Mouse (Mus musculus) heart, adult 8-10 months (tissue): ENCODE measurements around the gene Anks1. TPM values are rescaled to one million over a fixed set of nuclear protein-coding genes. Genes with fewer than 3 reads are reported as not detected.
A peak's percentile ranks its signal among the peaks of the same experiment; 100 is the strongest.
"Not testable (repeated sequence)": the region's sequence is repeated elsewhere in the genome, so short reads cannot be mapped to it uniquely, and the experiment has no call there.

ENCODE experiments used
- DNase-seq: peaks from one replicate; pipeline ENCODE4 v3.0.0; 2022; ENCODE audit warnings: low spot score
- total RNA-seq, 4 experiments: library from RNA; stranded (reverse); gene quantifications; 2 replicates each; pipeline ENCODE4 v1.2.4; 2022

The Anks1 gene
- total RNA-seq, 4 experiments from 2014 or later = 52.9 to 62.0 (median 57.6) TPM

DNA sequence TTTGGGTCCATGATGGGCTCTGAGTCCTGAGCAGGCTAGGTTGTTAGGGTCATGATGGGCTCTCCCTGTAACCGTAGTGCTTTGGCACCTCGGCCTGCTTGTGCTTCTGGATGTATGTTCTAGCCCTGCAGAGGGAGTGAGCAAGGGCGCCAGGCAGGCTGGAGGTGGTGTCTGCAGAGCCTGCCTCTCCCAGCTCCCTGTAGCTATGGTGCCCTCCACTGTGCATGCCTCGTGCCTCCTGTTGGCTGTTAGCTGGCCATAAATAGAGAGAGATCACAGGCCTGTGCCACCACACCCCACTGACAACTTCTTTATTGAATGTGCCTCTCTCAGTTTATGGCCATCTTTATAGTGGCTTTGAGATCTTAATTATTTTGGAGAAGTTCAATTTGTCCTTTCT lies 87.2 kb downstream of the Anks1 start:
- no peak for DNase-seq

DNA sequence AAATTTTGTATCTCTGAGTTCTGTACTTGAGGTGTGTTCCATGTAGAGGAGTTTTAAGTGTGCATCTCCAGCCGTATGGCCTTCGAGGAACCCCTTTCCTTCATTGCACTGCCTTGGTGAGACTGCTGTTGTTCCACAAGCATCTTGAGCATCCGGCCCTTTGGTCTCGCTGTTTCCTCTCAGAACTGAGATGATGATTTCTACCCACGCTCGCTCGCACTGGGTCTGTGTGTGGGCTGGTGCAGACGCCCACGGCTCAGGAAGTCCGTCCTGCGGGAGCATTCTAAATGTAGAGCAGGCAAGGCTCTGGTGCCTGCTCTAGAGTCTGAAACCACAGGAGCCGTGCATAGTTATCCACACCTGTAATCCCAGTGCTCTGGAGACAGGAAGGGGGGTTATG lies 88.1 kb downstream of the Anks1 start:
- no peak for DNase-seq

DNA sequence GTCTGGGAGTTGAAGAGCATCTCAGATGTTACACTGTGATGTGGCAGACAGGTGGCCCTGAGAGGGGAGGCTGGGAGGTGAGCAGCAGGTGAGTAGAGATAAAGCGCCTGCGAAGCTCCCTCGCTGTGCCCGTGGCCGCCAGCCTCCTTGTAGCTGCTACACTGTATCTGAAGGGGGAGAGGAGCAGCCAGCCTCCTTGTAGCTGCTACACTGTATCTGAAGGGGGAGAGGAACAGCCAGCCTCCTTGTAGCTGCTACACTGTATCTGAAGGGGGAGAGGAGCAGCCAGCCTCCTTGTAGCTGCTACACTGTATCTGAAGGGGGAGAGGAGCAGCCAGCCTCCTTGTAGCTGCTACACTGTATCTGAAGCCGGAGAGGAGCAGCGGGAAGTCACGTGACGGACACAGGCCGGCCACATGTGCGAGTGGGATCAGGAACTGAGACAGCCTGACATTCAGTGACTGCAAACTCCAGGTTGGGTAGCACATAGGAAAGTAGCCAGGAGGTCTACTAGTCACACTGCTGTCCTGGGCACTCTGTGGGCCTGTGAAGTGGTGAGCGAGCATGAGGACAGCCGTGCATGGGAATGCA lies 90.7 kb downstream of the Anks1 start:
- not testable (repeated sequence) for DNase-seq

DNA sequence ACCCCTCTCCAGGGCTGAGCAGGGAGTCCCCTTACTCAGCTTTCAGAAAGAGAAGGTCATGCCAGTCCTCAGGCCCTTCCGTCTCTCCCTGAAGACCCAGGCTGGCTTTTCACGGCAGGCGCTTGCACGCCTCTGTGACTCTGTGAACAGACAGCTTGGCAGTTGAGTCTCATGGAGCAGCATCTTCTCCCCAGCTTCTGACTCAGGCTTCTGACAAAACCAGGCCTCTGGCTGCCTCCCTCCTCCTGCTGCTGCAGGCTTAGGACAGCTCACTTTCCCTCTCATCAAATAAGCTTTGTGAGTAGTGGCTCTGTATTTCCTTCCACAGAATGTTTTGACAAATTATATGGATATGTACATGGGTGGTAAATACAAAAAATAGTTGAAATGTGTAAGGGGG lies 91.3 kb downstream of the Anks1 start:
- DNase-seq = no peak

DNA sequence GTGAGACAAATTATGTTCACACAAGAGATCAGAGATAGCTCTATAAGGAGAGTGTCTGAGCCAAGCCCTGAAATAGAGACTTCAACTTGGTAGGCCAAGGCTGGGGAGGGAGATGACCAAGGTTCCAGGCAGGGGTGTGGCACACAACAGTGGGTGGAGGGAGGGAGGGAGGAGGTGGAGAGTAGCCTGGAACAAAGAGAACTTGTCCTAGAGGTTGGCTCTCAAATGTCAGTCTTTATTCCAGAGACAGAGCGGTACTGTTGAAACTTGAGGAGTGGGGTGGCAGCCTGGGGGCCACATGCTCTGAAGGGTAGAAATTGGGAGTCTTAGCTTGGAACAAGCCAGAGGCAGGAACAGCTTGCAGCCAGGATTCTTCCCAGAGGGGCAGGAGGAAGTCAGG lies 91.7 kb downstream of the Anks1 start:
- no peak for DNase-seq

DNA sequence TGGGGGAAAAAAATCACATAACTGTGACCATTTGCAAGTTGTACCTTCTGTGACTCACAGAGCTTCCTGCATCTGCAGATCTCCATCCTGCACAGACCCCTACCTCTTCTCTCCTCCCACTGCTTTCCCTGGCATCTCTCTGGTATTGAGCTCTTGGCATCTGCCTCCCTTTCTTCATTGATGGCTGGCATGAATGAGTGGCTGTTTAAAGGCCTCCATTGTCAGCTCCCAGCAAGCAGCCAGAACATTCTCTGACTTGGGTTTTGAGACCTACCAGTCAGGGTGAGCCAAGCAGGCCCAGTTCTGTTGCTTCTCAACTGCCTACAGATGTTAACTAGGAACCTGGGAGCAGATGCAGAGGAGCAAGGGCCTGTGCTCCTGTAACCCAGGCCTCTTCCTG lies 96.3 kb downstream of the Anks1 start:
- no peak for DNase-seq

DNA sequence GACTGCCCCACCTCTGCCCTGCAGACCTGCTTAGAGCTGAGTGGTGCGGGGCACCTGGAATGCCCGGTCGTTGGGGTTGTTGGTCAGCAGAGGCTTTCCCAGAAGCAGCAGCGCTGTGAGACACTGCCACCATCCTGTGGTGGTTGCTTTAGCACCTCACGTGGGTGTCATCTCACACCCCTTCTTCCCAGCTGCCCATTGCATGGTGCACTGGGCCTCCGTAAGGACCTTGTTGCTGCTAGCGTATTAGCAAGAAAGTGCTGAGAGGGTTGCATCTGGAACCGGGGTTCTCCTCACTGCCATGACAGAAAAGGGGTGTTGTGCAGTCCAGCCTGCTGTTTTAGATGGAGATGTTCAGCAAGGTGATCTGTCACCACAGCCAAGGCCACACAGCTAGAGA lies 97.1 kb downstream of the Anks1 start:
- no peak for DNase-seq

DNA sequence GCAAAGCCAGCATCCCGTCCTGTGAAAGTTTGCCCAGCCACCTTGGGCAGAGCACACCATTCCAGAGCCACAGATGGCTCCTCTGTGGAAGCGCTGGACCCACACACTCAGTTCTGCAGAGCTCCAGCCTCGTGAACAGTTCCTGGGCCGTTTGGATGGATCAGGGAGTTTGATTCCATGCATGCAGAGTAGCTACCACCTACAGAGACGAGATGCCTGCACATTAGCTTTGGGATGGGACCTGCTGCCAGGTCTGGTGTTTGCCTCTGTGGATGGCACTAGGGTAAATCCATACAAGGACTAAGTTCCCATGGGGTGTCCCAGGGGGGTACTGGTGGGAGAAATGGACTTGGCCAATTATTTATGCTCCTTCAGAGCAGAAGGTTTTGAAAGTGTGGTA lies 97.5 kb downstream of the Anks1 start:
- no peak for DNase-seq

DNA sequence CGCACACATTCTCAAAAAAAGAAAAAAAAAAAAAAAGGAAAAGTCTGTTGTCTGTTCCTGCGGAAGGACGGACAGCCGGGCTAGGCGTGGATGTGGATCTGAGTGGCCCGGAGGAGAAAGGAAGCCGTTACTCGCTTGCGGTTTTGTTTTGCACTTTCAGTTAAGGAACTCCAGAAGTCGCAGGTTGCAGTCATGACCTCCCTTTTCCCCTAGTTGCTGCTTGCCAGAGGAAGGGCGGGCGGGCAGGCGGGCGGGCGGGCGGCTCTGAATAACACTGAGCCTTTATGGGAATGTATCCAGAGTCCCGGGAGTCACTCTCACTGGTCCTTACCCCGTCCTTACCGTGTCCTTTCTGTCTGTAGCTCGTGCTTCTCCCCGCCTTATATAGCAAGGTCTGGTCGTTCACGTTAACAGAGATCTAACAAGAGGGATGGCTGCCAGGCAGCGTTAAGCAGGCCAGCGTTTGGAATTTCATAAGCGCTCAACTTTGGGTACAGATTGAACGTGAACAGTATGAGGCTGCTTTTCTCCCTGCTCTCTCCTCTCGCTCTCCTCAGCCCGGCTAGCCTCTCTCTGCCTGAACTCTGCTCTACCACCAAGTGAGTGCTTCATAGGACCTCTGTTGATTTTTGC lies 98.2 kb downstream of the Anks1 start:
- peak; percentile 87 for DNase-seq

DNA sequence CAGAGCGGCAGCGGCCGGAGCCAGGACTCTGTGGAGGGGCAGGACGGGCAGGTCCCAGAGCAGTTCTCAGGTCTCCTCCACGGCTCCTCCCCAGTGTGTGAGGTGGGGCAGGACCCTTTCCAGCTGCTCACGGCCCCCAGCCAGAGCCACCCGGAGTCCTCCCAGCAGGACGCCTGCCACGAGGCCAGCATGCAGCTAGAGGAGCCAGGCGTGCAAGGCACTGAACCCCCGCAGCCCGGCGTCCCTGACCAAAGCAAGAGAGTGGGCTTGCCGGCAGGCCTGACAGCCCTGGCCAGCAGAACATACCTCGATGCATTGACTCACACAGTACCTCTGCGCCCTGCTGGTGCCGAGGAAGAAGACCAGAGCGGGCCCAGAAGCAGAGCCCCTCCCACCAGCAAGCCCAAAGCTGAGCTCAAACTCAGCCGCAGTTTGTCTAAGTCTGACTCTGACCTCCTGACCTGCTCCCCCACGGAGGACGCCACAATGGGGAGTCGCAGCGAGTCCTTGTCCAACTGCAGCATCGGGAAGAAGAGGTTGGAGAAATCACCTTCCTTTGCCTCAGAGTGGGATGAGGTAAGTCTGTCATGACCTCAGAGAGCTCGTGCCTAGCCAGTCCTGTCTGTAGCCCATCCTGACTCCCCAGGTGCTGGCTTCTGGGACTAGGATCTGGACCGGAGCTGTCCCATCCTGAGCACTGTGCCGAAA lies 98.9 kb downstream of the Anks1 start:
- no peak for DNase-seq

DNA sequence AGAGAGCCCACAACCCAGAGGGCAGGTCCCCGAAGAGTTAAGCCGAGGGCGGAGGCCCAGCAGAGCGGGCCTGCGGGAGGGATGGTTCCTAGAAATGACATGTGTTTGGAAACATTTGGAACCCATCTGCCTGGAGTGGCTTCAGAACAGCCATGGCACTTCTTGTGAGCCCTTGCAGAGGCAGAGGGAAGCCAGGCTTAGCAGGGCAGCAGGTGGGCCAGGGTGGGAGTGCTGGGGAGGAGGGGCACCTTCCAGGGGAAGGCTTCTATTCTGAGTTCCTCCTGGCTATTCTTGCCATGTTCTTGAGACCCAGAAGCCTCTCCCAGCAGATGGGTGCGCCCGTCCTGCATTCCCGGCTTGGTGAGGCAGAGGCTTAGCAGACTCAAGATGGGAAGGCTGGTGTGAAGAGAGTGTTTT lies 99.5 kb downstream of the Anks1 start:
- no peak for DNase-seq

DNA sequence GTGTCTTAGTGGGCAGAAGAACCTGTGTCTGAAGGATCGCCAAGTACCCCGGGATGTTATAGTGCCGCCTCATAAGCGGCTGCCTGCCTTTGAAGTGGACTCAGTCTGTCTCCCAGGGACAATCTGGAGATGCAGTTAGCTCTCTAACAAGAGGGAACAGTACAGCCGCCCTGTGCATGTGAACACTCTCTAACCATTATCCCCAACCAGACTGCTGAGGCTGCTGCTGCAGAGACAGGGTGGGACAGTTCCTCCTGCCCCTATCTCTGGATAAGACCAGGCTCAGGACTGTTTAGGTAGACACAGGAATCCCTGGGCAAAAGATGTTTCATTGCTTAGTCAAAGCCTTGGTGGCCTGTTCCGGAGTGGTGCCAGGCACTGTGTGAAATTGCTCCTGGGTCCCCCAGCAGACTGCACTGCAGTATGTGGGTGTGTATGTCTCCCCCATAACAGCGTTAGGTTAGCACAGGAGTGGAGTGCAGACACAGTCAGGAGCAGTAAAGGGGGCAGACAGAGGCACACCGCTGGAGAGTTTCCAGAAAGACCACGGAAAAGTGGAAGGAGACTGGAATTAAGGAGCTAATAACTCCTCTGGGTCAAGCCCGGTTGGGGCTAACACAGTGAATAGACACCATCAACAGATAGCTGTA lies 100.1 kb downstream of the Anks1 start:
- DNase-seq = no peak

DNA sequence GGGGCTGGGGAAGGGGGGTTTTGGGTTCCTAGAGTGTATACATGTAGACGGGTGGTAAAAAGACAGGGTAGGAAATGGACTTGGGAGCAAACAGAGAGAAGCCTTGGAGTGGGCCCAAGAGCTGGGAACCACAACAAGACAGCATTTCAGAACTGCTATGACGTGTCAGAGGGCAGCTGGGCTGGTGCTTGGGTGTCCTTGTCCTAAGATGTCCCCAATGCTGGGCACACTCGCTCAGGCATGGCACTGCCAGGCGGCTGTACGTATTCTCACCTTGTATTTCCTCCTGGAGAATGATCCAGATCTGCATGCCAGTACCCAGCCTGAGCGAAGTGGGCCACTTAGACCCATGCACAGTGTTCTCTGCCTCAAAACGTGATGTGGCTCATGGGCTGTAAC lies 100.6 kb downstream of the Anks1 start:
- DNase-seq = no peak

DNA sequence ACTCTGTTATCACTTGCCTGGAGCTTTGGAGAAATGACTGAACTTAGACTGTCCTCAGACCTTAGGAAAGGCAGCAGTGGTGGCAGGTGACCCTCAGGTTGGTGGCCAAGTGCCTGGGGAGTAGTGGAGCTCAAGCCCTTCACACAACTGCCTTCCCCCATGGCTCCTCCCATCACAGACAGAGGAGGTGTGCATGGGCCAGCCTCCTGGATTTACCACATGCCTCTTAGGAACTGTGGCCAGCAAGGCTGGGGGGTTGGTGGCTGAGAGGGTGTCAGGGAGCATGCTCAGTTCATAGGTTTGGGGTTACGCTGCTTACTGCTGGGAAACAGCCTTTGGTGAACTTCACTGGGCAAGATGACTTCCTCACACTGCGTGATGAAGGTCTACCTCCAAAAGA lies 101.8 kb downstream of the Anks1 start:
- no peak for DNase-seq

DNA sequence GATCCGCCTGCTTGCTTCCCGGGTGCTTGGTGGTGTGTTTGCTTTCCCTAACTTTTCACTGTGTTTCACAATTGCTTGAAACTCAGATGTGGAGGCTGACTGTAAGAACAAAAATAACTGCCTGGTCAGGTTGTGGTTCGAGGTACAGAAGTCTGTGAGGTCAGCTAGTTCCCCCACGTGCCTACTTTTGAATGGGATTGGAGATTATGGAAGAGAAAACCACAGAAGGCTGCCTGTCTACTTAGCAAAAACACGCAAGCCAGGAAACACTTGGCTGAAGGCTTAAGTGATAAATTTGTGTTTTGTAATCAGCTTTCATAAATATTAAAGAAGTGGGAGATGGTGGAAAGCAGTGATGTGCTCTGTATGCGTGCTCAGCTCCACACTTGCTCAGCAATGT lies 103.7 kb downstream of the Anks1 start:
- no peak for DNase-seq

DNA sequence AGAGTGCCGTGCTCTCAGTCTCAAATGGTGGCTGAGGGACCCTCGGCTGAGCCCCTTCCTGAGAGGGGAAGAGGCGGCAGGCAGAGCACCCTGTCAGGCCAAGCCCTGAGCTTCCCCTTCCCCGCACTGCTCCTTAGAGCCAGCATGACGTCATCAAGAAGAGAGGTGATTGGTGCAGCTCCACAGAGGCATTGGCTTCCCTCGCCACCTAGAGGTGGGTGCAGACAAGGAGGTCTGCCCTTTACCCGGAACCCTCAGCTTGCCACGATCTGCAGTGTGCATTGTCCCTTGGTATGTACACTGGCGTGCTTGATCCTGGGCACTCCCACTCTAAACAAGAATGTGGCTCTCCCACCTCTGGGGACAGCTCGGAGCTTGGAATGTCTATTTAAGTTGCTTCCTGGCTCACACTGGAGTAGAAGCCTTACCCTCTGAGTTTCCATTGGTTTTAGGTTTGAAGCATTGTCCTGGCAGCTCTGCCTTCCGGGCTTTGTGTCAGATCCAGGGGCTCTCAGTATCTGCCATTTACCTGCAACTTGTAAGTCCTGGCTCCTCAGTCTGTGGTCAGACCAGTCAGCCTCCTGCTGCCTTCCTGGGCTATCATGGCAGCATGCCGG lies 104.3 kb downstream of the Anks1 start:
- peak; percentile 74 for DNase-seq

DNA sequence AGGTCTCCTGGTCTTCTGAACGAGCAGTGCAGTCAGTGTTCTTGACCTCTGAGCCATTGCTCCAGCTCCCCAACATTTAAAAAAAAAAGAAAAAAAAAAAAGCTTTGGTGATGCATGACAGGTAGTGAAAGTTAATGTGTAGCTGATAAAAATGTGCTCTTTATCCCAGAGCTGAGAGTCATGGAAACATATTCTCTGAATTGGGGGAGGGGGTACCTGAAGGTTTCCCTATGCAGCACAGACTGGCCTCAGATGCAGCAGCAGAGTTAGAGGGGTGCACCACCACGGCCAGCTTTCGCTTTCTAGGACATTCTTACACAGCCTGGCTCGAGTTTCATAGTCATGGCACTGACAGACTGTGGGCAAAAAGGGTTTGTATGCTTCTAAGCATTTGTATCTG lies 105.3 kb downstream of the Anks1 start:
- no peak for DNase-seq

DNA sequence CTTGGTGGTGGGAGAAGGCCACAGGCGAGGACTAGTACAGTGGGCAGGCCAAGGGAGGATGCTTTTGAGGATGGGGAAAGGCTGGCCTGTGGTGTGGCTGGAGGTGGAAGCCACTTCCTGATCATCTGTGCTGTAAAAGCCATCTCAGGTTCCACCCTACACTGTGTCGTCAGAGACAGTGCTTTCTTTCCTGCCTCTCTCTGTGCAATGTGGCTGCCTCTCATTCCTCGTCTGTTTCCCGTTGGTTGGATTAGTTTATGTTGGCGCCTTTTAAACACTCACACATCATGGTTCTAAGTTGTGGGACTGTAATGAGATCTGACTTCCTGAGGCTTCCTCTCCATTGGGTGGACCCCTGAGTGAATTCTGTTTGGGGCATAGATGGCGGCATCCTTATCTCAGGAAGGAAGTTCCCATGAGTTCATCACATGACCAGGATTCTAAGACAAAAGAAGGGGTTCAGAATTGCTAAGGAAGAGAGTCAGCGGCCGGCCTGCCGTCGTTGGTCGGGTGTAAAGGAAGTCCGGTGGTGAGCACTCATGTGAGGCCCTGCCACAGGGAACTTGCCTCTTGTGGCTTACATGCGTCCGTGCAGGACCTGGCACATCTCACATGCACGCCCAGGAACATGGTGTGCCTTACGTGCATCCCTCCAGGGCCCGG lies 106.1 kb downstream of the Anks1 start:
- peak; percentile 77 for DNase-seq

DNA sequence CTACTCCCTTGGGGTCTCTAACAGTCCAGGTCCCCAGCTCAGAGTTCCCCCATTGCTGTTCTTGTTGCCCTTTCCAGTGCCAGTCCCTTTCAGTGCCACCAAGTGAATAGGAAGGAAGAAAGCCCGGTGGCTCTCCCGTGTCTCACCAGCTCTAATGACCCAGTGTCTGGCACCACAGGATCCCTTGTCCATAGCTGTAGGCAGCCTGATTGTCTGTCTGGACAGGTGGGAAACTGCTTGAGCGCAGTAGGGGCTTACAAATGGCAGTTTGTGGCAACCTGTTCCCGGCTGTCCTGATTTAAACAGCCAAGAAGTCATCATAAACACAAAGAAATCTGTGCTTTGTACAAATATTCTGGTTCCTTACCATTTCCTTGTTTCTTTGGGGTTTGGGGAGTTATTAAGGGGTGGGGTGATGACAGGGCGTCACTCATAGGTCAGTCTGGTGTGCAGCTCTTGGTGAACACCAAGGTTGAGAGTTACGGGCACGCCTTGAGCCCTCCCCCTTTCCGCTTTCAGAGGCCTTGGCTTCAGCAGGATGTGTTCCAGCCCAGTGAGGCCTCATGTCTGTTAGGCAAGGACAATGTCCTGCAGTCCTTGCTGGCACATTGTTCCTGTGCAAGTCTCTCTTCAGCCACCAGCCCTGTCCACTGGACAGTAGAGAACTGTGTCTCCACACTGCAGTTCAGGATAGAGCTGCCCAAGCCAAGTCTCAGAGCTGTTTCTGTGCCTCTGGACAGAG lies 107.1 kb downstream of the Anks1 start:
- peak; percentile 68 for DNase-seq

DNA sequence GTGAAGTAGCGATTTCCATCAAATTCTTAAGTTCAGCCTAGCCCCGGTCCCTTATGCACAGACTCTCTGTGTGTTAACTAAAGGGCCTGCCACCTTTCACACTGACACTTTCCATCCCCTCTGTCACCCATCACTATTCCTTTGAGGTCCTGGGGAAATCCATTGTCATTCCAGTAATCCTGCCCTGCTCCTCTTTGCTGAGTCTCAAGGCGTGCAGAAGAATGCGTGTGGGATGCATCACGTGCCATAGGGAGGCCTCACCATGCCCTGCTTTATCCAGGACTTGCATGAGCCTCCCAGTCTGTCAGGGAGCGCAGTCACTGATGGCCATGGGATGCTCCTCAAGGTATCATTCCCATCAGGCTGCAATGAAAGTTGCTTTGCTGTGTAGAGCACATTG lies 109.2 kb downstream of the Anks1 start:
- DNase-seq = no peak

DNA sequence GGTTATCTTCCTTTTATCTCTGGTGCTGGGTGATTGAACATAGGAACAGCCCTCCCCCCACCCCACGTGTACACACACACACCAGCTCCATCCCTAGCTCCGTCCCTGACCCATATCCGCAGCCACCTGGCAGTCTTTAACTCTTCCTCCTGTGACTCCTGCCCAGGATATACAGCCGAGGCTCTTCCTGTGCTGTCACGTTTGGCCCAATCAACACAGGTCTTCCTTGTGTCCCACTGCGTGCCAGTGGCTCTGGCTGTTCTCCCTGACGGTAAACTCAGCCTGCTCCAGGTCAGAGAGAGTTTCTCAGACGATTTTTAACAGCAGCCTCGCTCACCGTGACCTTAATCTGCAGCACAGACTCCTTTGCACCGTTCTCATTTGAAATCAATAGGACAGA lies 109.7 kb downstream of the Anks1 start:
- no peak for DNase-seq
